In genomic region chr4:105245479-105245944, GRCm38 (mm10) we compare ENCODE assay signal across 7 mouse cellular contexts.
DNase-seq lines count a peak whose midpoint lies in the region; ATAC-seq lines count a peak whose summit lies in the region.

No protein-coding gene starts in this region.

- WGBS in embryonic facial prominence, embryonic 14.5 days = 3% methylated on average over 18 of the region's 18 CpGs
- 3% methylated on average over 18 of the region's 18 CpGs for WGBS in heart, embryonic 15.5 days
- under 1% methylated on average over 18 of the region's 18 CpGs for WGBS in midbrain, embryonic 15.5 days

- peak overlapping the region; percentile 81 for H3K4me2 ChIP-seq in embryonic facial prominence, embryonic 14.5 days (ENCODE audit: low read depth, low read length)
- peak overlapping the region; percentile 74 for H3K4me2 ChIP-seq in heart, embryonic 15.5 days
- peak overlapping the region; percentile 52 for H3K4me2 ChIP-seq in midbrain, embryonic 15.5 days

- no peak overlapping the region for H3K27ac ChIP-seq in brown adipose tissue, adult 24 weeks (replicated peaks; ENCODE audit: low read depth, low read length)
- H3K27ac ChIP-seq in embryonic facial prominence, embryonic 14.5 days (replicated peaks; ENCODE audit: low read depth, low read length) = peak overlapping the region; percentile 58; the same call in 1 of the 2 replicates
- no peak overlapping the region for H3K27ac ChIP-seq in heart, embryonic 15.5 days
- peak overlapping the region; percentile 78 for H3K27ac ChIP-seq in midbrain, embryonic 15.5 days

- DNase-seq in embryonic facial prominence, embryonic 14.5 days (ENCODE audit: low spot score) = peak; percentile 89
- peak; percentile 70 for DNase-seq in kidney, postnatal 10 days
- DNase-seq in liver = peak; percentile 48
- DNase-seq in splenic B cell, adult 2 months (ENCODE audit: low read depth, low spot score) = peak; percentile 80

- no peaks in the 10 kb centered on the region for H3K9me3 ChIP-seq in embryonic facial prominence, embryonic 14.5 days (ENCODE audit: control insufficient read depth, low read length)
- H3K9me3 ChIP-seq in heart, embryonic 15.5 days (replicated peaks) = no peaks in the 10 kb centered on the region
- H3K9me3 ChIP-seq in midbrain, embryonic 15.5 days = no peaks in the 10 kb centered on the region

- H3K4me3 ChIP-seq in brown adipose tissue, adult 24 weeks (ENCODE audit: insufficient read depth, low read depth, low read length) = peak overlapping the region; percentile 32
- peak overlapping the region; percentile 34 for H3K4me3 ChIP-seq in embryonic facial prominence, embryonic 14.5 days (ENCODE audit: low read depth, low read length)
- H3K4me3 ChIP-seq in heart, embryonic 15.5 days = peak overlapping the region; percentile 41
- peak overlapping the region; percentile 15 for H3K4me3 ChIP-seq in midbrain, embryonic 15.5 days

- peak overlapping the region; percentile 70 for H3K9ac ChIP-seq in embryonic facial prominence, embryonic 14.5 days (ENCODE audit: low read depth, low read length)
- peak overlapping the region; percentile 51 for H3K9ac ChIP-seq in heart, embryonic 15.5 days
- peak overlapping the region; percentile 48 for H3K9ac ChIP-seq in midbrain, embryonic 15.5 days

- no peaks in the 10 kb centered on the region for H3K27me3 ChIP-seq in embryonic facial prominence, embryonic 14.5 days (replicated peaks; ENCODE audit: control insufficient read depth, insufficient read depth, low read length)
- no peaks in the 10 kb centered on the region for H3K27me3 ChIP-seq in heart, embryonic 15.5 days
- 0 out of 2 replicates have a peak, but pooled peaks cover 2% of the 10 kb centered on the region for H3K27me3 ChIP-seq in midbrain, embryonic 15.5 days (replicated peaks)
- H3K27me3 ChIP-seq in splenic B cell, adult 2 months (ENCODE audit: control insufficient read depth, insufficient read depth, low read length, poor library complexity, severe bottlenecking) = no peaks in the 10 kb centered on the region

- H3K4me1 ChIP-seq in brown adipose tissue, adult 24 weeks (ENCODE audit: control insufficient read depth, insufficient read depth, insufficient read length, low read length) = no peaks in the 10 kb centered on the region
- H3K4me1 ChIP-seq in embryonic facial prominence, embryonic 14.5 days (ENCODE audit: control insufficient read depth, insufficient read depth, low read length) = peaks cover 9% of the 10 kb centered on the region
- H3K4me1 ChIP-seq in heart, embryonic 15.5 days (replicated peaks) = peaks cover 11% of the 10 kb centered on the region
- H3K4me1 ChIP-seq in midbrain, embryonic 15.5 days = peaks cover 13% of the 10 kb centered on the region

- H3K36me3 ChIP-seq in embryonic facial prominence, embryonic 14.5 days (ENCODE audit: control insufficient read depth, insufficient read depth, low read length) = no peaks in the 10 kb centered on the region
- no peaks in the 10 kb centered on the region for H3K36me3 ChIP-seq in heart, embryonic 15.5 days
- no peaks in the 10 kb centered on the region for H3K36me3 ChIP-seq in midbrain, embryonic 15.5 days (replicated peaks)
- no peaks in the 10 kb centered on the region for H3K36me3 ChIP-seq in splenic B cell, adult 2 months (ENCODE audit: control insufficient read depth, insufficient read depth, low read length, poor library complexity, severe bottlenecking)

- peak; percentile 85 for ATAC-seq in embryonic facial prominence, embryonic 14.5 days (ENCODE audit: low read depth)
- 0 out of 2 replicates have a peak, but pooled peaks have one; percentile 39 for ATAC-seq in heart, embryonic 15.5 days (replicated peaks; ENCODE audit: insufficient number of reproducible peaks, insufficient read depth, low FRiP score, low read depth)
- peak; percentile 92 for ATAC-seq in midbrain, embryonic 15.5 days (replicated peaks)

Comparison
In these comparisons a context has a peak if more than half of its experiments do, and no peak if none do; other contexts are left out.
1. H3K27ac ChIP-seq: peak in embryonic facial prominence, embryonic 14.5 days (single experiment) and midbrain, embryonic 15.5 days (single experiment); none in brown adipose tissue, adult 24 weeks (single experiment) and heart, embryonic 15.5 days (single experiment).
2. ATAC-seq: peak in every context shown above with its lines; median percentile 92 in midbrain, embryonic 15.5 days; 85 in embryonic facial prominence, embryonic 14.5 days; 39 in heart, embryonic 15.5 days.
3. Peak in every context shown above with its lines, with median percentiles within 50 percentile points of each other: H3K4me3 ChIP-seq, DNase-seq, H3K4me2 ChIP-seq and H3K9ac ChIP-seq.